Mouse (Mus musculus) c-Kit-positive CD71-negative TER-119-negative erythroid progenitor cells, embryonic 14.5 days (primary cell): ENCODE measurements around the gene Hist1h2ap.
"Not testable (repeated sequence)": the region's sequence is repeated elsewhere in the genome, so short reads cannot be mapped to it uniquely, and the experiment has no call there.

Experiments
- DNase-seq: peaks from one replicate; pipeline ENCODE4 v3.0.0-alpha.2; 2013; ENCODE audit warnings: low read depth

Gene Hist1h2ap

DNA sequence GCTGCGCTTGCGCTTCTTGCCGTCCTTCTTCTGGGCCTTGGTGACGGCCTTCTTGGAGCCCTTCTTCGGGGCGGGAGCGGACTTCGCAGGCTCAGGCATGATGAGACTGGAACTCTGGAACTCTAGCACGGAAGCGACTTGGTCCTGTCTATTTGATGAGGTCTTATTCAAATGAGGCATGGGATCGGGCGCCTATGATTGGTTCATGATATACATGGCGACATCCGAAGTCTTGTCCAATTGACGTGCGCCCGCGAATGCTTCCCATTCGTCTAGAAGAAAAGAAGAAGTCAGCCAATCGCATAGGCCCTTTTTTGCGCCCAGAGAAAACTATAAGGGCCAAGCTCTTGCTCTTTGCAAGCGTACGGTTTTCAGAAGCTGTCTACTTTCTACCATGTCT, 23.2 kb downstream of the Hist1h2ap start, which contains the start of the genes Hist1h2bq and Hist1h2ao:
Gene Hist1h2bq (minus strand): TSS at position 125 of the 400 bp plus-strand sequence.
Gene Hist1h2ao (plus strand): TSS at position 393 of the 400 bp plus-strand sequence.
- not testable (repeated sequence) for DNase-seq

DNA sequence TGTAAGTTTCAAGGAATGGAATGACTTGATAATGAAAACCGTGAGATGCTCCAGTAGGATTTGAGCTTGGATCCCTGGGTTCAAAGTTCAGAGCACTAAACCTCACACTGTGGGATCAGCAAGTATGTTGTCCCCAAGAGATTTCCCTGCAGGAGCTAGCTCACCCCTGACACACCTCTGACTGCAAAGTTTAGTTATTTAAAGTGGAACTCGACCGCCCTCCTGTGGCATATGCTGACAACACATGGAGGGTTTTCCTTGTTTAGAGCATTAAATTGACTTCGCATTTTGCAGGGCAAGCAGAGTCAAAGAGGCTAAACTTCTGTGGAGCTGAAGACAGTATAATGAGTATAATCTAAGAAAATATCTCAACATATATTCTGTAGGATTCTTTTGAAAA, 30.2 kb downstream of the Hist1h2ap start:
- not testable (repeated sequence) for DNase-seq

DNA sequence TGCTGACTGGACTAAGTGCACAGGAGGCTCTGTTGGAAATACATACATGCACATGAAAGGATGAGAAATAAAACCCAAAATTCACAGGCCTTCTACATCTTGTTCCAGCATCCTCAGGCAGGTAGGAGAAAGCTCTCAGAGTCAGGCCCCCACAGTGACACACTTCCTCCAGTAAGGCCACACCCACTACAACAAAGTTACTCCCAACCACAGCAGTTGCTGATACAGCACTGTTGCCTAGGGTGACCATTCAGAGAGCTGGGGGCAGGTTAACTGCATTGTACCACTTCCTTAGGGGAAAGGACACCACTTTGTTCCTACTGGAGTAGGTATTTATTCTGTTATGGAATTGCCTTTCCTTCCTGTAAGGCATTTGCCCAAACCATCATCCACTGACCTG, 36.1 kb downstream of the Hist1h2ap start:
- DNase-seq = not testable (repeated sequence)

DNA sequence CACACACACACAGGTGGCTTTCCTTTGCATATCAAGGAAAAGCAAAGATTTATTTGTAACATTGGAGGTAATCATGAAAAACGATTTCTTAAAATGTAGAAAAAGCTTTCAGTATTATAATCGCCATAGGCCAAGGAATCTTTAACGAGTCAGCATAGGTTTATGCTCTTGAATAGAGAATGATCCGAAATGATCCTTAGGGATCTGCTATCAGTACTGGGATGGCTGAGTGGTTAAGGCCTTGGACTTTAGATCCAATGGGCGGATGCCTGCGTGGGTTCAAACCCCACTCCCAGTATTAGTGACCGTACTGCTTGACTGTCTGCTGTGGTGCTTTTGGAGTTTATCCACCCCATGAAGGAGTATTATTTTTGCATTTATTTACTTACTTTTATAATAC, 37.7 kb downstream of the Hist1h2ap start:
- no peak for DNase-seq

DNA sequence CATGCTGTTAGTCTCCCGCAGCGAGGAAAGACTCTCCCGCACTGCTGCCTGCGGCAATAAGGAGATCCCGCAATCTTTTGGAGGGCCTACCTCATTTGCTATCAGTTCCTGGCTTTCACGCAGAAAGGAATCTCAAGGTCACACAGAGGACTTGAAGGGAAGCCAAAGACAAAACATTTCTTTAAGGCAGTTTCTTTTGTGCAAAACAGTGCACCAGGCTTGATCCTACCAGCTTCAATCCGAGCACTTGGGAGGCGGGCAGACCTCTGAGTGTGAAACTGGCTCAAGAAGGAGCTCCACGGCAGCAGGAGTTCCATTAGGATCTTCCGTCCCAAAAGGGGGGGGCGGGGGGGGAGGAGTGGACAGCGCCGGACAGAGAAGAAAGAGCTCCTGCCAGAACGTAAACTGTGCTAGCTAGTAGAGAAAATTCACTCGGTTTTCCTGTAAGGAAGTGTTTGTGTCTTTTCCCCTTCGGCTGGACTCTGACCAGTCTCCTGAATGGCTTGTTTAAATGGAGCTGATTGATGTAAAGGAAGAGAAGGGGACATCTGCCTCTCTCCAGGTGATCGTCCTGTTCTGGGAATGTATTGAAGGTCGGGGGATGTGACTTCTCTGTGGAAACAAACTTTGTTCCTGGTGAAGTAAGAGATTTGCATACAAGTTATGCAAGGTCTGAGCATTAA, 42.6 kb downstream of the Hist1h2ap start:
- DNase-seq = no peak

DNA sequence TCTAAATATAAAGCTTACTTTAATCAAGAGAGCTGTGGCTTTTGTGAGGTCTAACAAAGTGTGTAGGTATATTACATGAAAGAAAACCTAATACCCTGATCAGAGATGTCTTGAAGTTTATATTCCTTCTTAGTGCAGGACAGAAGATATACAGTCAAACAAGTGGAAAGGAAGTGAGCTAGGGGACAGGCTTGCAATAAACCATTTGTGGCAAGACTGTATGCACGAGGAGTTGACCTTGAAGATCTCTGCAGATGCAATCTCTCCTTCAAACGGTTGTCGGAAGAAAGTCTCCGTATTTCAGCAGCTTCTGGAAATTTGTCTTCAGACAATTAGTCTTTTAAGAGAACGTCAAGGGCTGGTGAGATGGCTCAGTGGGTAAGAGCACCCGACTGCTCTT, 43.4 kb downstream of the Hist1h2ap start:
- no peak for DNase-seq

DNA sequence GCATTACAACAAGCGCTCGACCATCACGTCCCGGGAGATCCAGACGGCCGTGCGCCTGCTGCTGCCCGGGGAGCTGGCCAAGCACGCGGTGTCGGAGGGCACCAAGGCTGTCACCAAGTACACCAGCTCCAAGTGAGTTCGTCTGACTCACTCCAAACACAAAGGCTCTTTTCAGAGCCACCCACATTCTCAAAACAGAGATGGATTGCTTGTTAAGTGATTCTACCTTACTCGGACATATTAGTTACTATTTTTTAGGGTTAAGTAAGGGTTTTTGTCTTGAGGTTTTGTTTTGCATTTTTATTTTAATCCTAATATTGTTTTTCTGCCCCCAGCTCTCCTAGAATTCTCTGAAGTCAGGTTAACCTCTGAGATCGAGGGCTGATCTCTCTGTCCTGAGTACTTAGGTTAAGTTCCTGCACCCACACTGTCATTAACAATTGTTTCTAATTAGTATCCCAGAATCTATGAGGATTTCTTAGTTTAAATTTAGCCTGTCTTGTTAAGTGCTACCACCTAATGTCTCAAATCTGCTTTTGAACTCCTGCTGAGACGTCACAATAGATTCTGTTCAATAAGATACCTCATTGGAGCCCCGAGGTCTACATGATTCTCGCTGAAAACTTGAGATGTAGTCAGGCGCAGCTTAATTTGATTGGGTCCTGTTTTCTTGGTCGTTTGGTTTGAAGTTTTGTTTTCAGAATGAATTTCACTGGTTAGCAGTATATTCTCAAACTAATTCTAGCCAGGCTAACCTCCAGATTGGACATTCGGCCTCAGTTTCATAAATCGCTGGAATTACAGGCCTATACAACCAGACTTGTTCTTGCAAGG, 45.3 kb downstream of the Hist1h2ap start:
- DNase-seq = no peak

DNA sequence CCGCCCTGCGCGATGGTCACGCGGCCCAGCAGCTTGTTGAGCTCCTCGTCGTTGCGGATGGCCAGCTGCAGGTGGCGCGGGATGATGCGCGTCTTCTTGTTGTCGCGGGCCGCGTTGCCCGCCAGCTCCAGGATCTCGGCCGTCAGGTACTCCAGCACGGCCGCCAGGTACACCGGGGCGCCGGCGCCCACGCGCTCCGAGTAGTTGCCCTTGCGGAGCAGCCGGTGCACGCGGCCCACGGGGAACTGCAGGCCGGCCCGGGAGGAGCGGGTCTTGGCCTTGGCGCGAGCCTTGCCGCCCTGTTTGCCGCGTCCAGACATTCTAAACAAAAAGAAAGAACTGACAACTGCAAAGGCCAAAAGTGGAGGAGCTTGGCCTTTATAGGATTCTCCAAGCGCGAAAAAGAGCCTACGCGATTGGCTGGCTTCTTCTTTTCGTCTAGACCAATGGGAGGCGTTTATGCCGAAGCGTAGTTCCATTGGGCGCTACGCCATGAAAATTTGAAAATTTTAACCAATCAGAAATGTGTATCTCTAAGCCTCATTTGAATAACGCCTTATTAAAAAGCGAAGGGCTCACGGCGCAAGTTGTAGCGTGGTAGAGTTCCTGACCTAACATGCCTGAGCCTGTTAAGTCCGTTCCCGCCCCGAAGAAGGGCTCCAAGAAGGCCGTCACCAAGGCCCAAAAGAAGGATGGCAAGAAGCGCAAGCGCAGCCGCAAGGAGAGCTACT, 46.2 kb downstream of the Hist1h2ap start, which contains the start of the genes Hist1h2an and Hist1h2bp:
Gene Hist1h2an (minus strand): TSS at position 320 of the 731 bp plus-strand sequence.
Gene Hist1h2bp (plus strand): TSS at position 563 of the 731 bp plus-strand sequence.
- peak; percentile 93 for DNase-seq

DNA sequence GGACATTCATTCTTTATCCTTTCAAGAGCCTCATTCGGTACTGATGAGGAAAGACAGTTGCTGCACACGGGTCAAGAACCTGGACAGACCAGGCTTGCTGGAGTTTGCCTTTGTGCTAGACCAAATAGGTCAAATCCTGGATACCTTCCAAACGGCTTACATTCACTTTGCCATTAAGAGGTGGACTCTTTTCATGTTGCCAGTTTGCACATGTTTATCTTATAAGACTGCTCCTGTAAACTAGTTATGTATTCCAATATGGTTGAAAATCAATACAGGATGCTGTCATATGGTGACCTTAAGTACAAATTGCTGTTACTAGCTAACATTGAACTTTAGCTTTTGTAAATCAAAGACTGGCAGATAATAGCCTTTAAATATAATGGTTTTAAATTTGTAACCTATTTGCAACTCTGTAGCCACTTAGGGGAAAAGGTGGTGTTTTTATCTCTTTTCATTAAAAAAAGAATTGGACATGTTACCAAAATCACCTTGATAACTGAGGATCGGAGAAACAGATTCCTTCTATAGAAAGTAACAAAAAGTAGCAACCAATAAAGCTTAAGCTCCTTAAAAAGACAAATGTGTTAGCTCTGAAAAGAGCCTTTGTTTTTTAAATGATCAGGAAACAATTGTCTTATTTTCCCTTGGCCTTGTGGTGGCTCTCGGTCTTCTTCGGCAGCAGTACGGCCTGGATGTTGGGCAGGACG, 47.0 kb downstream of the Hist1h2ap start:
- DNase-seq = no peak

DNA sequence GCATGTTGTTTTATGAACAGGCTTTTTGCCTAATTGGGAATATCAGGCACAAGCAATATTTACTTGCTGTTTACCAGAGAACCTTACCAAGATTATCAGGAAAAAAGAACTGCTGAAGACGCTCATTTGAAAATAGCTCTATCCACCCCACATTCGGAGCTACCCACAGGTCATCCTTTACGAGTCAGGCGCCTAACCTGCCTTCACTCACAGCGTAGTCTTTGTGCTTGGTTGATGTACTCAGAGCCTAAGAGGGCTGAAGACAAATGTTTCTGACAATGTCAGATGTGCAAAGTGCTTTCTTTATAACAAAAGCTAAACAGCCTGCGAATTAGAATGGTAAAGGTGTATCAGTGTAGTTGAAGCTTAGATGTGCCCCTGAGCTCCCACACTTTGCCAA, 49.0 kb downstream of the Hist1h2ap start:
- DNase-seq = no peak

DNA sequence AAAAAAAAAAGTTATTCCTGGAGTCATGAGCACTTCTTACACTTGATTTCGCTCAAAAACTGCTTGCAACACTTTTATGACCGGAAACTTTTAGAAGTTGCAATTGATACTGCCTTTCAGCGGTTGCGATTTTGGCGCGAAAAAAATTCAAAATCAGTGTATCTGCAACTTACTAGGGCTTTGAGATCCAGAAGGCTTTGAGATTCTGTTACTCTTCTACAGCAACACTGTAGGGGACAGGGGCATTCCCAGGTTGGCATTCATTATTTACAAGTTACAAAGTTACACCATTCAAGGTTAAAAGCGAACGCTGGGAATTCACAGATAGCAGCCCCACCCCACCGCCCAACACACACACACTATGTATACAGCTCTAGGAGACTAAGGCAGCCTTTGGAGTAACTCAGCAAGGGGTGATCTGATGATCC, 49.6 kb downstream of the Hist1h2ap start:
- DNase-seq = no peak

DNA sequence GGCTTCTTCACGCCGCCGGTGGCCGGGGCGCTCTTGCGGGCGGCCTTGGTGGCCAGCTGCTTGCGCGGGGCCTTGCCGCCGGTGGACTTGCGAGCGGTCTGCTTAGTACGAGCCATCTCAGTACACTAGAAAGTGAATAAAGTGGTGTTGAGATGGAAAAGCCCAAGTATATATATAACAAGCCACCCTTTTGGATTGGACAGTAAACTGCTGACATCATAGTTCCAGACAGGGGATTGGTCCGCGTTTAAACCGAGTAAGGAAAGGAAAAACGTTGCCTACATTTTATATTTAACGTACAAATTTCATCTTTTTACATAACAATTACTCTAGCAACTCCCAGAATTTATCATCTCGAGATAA, 50.1 kb downstream of the Hist1h2ap start, which contains the start of gene Hist1h3i:
Gene Hist1h3i (minus strand): TSS at position 116 of the 363 bp plus-strand sequence.
- peak; percentile 83 for DNase-seq
